Mouse (Mus musculus) heart, postnatal 0 days (tissue): Measurements from ENCODE around the gene Gnat1.

ENCODE experiments used
- CTCF ChIP-seq: IDR thresholded peaks from 2 replicates; pipeline ENCODE4 v1.5.1; 2016; ENCODE audit warnings: antibody characterized with exemption, control low read depth, low read depth
- EP300 ChIP-seq: IDR thresholded peaks from 2 replicates; pipeline ENCODE4 v1.6.1; 2016; ENCODE audit warnings: antibody characterized with exemption, low read depth

DNA sequence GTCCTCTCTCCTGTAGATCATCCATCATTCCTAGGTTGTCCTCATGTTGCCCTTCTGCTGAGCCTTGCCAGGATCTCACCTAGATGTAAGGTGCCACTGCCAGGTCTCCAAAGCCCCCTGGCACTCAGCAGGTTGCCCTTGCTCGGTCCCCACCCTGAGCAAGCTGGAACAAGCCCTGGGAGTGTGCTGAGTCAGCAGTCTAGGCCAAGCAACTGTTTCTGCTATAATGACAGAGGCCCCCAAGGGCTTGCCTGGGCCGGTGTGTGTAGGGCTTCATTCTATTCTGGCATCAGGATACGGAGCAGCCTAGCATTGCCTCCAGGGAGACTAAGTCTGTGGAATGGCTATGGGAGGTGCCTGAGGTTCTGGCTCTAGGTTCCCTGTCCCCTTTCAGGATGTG, 18.7 kb downstream of the Gnat1 start:
- TF ChIP-seq CTCF (no peak), EP300 (no peak)
